Mouse (Mus musculus): ENCODE data around the gene Tiam1.
A peak's percentile ranks its signal among the peaks of the same experiment; 100 is the strongest.

Gene Tiam1

GRCm38 (mm10) chr16:90051051-90051450, 92.5 kb downstream of the Tiam1 start:
- DNase-seq (ENCODE audit: low read depth, low spot score): no peak

GRCm38 (mm10) chr16:90047841-90048240, 95.7 kb downstream of the Tiam1 start:
- no peak for DNase-seq (ENCODE audit: low read depth, low spot score)

- peak; percentile 21 for DNase-seq (ENCODE audit: low read depth, low spot score)
Measured at GRCm38 (mm10) chr16:90046494-90047158, 96.9 kb downstream of the Tiam1 start.

- DNase-seq (ENCODE audit: low read depth, low spot score): no peak
Measured at GRCm38 (mm10) chr16:90045611-90046010, 98.0 kb downstream of the Tiam1 start.

- peak; percentile 29 for DNase-seq (ENCODE audit: low read depth, low spot score)
Measured at GRCm38 (mm10) chr16:90044004-90044754, 99.4 kb downstream of the Tiam1 start.

GRCm38 (mm10) chr16:90042874-90043273, 100.7 kb downstream of the Tiam1 start:
- no peak for DNase-seq (ENCODE audit: low read depth, low spot score)

GRCm38 (mm10) chr16:90042386-90042785, 101.2 kb downstream of the Tiam1 start:
- no peak for DNase-seq (ENCODE audit: low read depth, low spot score)

GRCm38 (mm10) chr16:90040771-90041364, 102.7 kb downstream of the Tiam1 start:
- no peak for DNase-seq (ENCODE audit: low read depth, low spot score)

GRCm38 (mm10) chr16:90035595-90036110, 107.9 kb downstream of the Tiam1 start:
- DNase-seq (ENCODE audit: low read depth, low spot score): no peak

- no peak for DNase-seq (ENCODE audit: low read depth, low spot score)
Measured at GRCm38 (mm10) chr16:90030355-90030754, 113.2 kb downstream of the Tiam1 start.

GRCm38 (mm10) chr16:90027886-90028285, 115.7 kb downstream of the Tiam1 start:
- no peak for DNase-seq (ENCODE audit: low read depth, low spot score)

GRCm38 (mm10) chr16:90025526-90026172, 117.9 kb downstream of the Tiam1 start:
- no peak for DNase-seq (ENCODE audit: low read depth, low spot score)

GRCm38 (mm10) chr16:90023665-90024010, 119.9 kb downstream of the Tiam1 start:
- DNase-seq (ENCODE audit: low read depth, low spot score): no peak

GRCm38 (mm10) chr16:90022932-90023664, 120.5 kb downstream of the Tiam1 start:
- DNase-seq (ENCODE audit: low read depth, low spot score): no peak

- DNase-seq (ENCODE audit: low read depth, low spot score): no peak
Measured at GRCm38 (mm10) chr16:90016046-90016445, 127.5 kb downstream of the Tiam1 start.

- DNase-seq (ENCODE audit: low read depth, low spot score): peak; percentile 26
Measured at GRCm38 (mm10) chr16:90014596-90014995, 129.0 kb downstream of the Tiam1 start.

GRCm38 (mm10) chr16:90011521-90012181, 131.9 kb downstream of the Tiam1 start:
- DNase-seq (ENCODE audit: low read depth, low spot score): no peak

- no peak for DNase-seq (ENCODE audit: low read depth, low spot score)
Measured at GRCm38 (mm10) chr16:90008504-90008903, 135.1 kb downstream of the Tiam1 start.

GRCm38 (mm10) chr16:90007391-90007977, 136.1 kb downstream of the Tiam1 start:
- DNase-seq (ENCODE audit: low read depth, low spot score): no peak

GRCm38 (mm10) chr16:90003556-90003955, 140.0 kb downstream of the Tiam1 start:
- no peak for DNase-seq (ENCODE audit: low read depth, low spot score)
